Mouse (Mus musculus) intestine, postnatal 0 days (tissue): ENCODE measurements around the gene Tatdn2. TPM values are rescaled to one million over a fixed set of nuclear protein-coding genes. Genes with fewer than 3 reads are reported as not detected.
A peak's percentile ranks its signal among the peaks of the same experiment; 100 is the strongest.

Experiments used
- ATAC-seq: fragments of 200-750 bp; cut with Nextera tagmentation; 2 replicates; pipeline ENCODE4 v1.8.0; 2017; ENCODE audit warnings: mild to moderate bottlenecking, moderate TSS enrichment, moderate library complexity
- H3K27ac ChIP-seq: fragments of 300-500 bp; sonication (generic); 2 replicates; pipeline ENCODE4 v1.5.1; 2014; ENCODE audit warnings: mild to moderate bottlenecking, low read depth, low read length, moderate library complexity
- H3K27me3 ChIP-seq: fragments of 300-500 bp; sonication (generic); replicated peaks from 2 replicates; pipeline ENCODE4 v1.6.1; 2014; ENCODE audit warnings: low read length, mixed read lengths; ENCODE audit not compliant: control insufficient read depth, insufficient read depth
- H3K36me3 ChIP-seq: fragments of 300-500 bp; sonication (generic); 2 replicates; pipeline ENCODE4 v1.6.1; 2014; ENCODE audit warnings: mild to moderate bottlenecking, moderate library complexity; ENCODE audit not compliant: control insufficient read depth, insufficient read depth
- H3K4me1 ChIP-seq: fragments of 300-500 bp; sonication (generic); replicated peaks from 2 replicates; pipeline ENCODE4 v1.6.1; 2014; ENCODE audit warnings: antibody characterized with exemption, low read length, mixed read lengths; ENCODE audit not compliant: control insufficient read depth, insufficient read depth
- H3K4me2 ChIP-seq: fragments of 300-500 bp; sonication (generic); replicated peaks from 2 replicates; pipeline ENCODE4 v1.6.1; 2014; ENCODE audit warnings: low read depth, mild to moderate bottlenecking, moderate library complexity
- H3K4me3 ChIP-seq: fragments of 300-500 bp; sonication (generic); 2 replicates; pipeline ENCODE4 v1.5.1; 2014; ENCODE audit warnings: low read depth, low read length
- H3K9ac ChIP-seq: fragments of 300-500 bp; sonication (generic); 2 replicates; pipeline ENCODE4 v1.6.1; 2014; ENCODE audit warnings: mild to moderate bottlenecking, low read depth, low read length
- H3K9me3 ChIP-seq: fragments of 300-500 bp; sonication (generic); 2 replicates; pipeline ENCODE4 v1.6.1; 2016; ENCODE audit warnings: mixed run types; ENCODE audit not compliant: control insufficient read depth
- CTCF ChIP-seq: sonication (generic); IDR thresholded peaks from 2 replicates; pipeline ENCODE4 v1.5.1; 2016; ENCODE audit warnings: low read depth, mild to moderate bottlenecking, control low read depth, antibody characterized with exemption, moderate library complexity
- WGBS: fragments of 180-500 bp; shearing (Covaris S2); extraction: QIAGEN DNeasy Blood & Tissue Kit; methylation state at CpG from one replicate; pipeline ENCODE4 v1.1.7; 2014; 5-methylcytosine and 5-hydroxymethylcytosine counted together
- polyA plus RNA-seq: library from polyadenylated mRNA; unstranded; fragments of >200 nt; fragmentation: Nextera tagmentation; extraction: Ambion mirVana; gene quantifications from 2 replicates; pipeline ENCODE4 v1.2.1, GENCODE M21; 2015

Gene Tatdn2
- polyA plus RNA-seq, 1 experiment from 2014 or later = 1.1 TPM

DNA sequence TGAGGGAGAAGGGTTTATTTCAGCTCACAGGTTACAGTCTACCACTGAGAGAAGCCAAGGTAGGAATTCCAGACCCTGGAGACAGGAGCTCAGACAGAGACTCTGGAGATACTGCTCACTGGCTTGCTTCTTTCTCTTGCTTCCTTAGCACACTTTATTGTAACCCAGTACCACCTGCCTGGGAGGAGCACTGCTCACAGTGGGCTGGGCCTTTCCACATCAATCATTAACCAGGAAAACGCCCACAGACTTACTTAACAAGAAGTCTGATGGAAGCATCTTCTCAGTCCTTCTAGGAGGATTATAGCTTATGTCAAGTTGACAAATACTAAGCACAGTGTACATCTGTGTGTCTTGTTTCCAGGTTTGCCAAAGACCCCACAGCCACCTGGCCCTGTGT, 17.9 kb downstream of the Tatdn2 start:
- peaks cover 69% of the 10 kb centered on the region for H3K36me3 ChIP-seq
- WGBS = 31% methylated on average over 1 of the region's 1 CpGs
- TF ChIP-seq CTCF = no peak
- H3K27ac ChIP-seq = no peak overlapping the region
- H3K4me3 ChIP-seq = no peak overlapping the region
- no peaks in the 10 kb centered on the region for H3K27me3 ChIP-seq
- 0 out of 2 replicates have a peak, but pooled peaks cover 3% of the 10 kb centered on the region for H3K4me1 ChIP-seq
- peak; percentile 58 for ATAC-seq
- H3K4me2 ChIP-seq = no peak overlapping the region
- H3K9me3 ChIP-seq = no peaks in the 10 kb centered on the region
- H3K9ac ChIP-seq = no peak overlapping the region

DNA sequence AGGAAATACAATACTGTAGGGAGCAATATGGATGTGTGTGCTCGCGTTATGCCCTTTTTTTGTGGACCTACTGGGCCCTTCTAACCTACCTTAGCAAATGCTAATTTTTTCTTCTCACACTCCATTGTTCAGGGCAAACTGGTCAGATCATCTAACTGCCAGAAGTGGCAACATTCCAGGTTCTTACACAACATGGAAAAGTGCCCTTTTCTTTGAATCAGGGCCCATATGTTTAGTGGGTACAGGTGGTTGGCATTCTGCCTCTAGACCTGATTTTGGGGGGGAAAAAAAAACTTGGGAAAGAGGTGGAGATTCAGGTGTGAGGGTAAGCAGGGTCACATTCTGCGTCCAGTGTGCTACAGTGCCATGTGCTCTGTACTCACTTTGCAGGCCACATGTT, 20.7 kb downstream of the Tatdn2 start:
- H3K9me3 ChIP-seq = no peaks in the 10 kb centered on the region
- H3K4me1 ChIP-seq = no peaks in the 10 kb centered on the region
- H3K27me3 ChIP-seq = no peaks in the 10 kb centered on the region
- peaks cover 57% of the 10 kb centered on the region for H3K36me3 ChIP-seq
- 86% methylated on average over 3 of the region's 3 CpGs for WGBS
- no peak overlapping the region for H3K27ac ChIP-seq
- no peak for TF ChIP-seq CTCF
- no peak overlapping the region for H3K4me3 ChIP-seq
- no peak overlapping the region for H3K9ac ChIP-seq
- H3K4me2 ChIP-seq = no peak overlapping the region
- ATAC-seq = no peak

DNA sequence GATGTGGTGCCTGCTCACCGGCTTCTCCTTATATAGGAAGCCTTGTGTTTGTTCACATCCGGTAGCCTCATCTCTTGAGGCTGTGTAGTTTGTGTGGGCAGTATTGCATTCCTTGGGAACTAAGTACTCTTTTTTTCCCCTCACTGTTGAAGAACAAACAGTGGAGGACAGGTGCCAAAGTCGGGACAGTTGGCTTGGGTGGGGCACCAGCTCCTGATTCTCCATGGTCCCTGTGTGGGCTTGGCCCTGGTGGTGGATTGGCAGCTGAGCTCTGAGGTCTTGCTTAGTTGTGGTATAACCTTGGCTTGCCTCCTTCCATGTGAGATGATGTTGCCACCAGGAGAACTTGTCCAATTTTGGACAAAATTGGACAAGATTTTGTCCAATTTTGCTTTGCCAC, 23.0 kb downstream of the Tatdn2 start, which contains the start of gene Ghrl:
Gene Ghrl, minus strand, starts transcription at position 3 of the 400 bp plus-strand sequence.
- Histone ChIP-seq H3K4me3 (no peak within 1 kb of the TSS), H3K9me3 (no peaks in the 10 kb centered on the region), H3K9ac (no peak within 1 kb of the TSS), H3K4me1 (no peaks in the 10 kb centered on the region), H3K27me3 (no peaks in the 10 kb centered on the region), H3K27ac (no peak within 1 kb of the TSS), H3K4me2 (no peak within 1 kb of the TSS), H3K36me3 (peaks cover 49% of the 10 kb centered on the region)
- WGBS = 68% methylated on average over 3 of the region's 3 CpGs
- no peak for ATAC-seq
- TF ChIP-seq CTCF = no peak

DNA sequence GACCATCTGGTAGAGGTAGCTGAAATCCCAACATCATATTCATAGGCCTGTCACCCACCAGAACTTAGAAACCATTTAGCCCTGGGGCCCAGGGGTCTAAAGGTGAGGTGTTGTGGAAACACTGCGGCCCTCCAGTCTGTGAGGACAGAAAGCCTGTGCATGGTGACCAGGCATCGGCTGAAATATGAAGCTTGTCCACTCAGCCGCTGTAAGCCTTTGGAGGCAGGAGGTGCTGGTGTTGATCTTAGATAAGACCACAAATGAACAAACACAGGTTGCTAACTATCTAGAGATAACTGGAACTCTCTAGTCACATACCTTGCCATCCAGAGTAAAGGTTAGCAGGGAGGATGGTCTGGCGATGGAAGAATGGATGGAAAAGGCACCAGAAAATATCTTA, 24.2 kb downstream of the Tatdn2 start:
- Histone ChIP-seq H3K27ac (no peak overlapping the region), H3K4me2 (no peak overlapping the region), H3K36me3 (peaks cover 39% of the 10 kb centered on the region), H3K4me1 (no peaks in the 10 kb centered on the region), H3K9ac (no peak overlapping the region), H3K9me3 (no peaks in the 10 kb centered on the region), H3K4me3 (no peak overlapping the region), H3K27me3 (no peaks in the 10 kb centered on the region)
- no peak for ATAC-seq
- WGBS = 47% methylated on average over 4 of the region's 4 CpGs
- TF ChIP-seq CTCF = no peak

DNA sequence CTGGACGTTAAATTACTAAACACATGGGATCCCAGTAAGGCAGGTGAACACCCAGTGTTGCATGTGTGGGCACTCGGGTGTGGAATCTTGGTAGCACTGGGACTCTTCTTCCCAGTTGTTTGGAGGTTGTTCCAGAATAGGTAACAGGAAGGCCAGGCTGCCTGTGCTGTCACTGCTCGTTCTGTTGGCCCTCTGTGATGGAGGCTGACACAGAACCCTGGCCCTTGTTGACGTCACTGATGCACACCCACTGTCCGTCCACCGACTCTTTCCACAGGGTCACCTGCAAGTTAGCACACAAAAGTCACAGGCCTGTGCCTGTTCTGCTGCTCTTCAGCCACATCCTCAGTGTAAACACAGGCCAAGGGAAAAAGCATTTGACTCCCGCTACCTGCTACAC, 31.3 kb downstream of the Tatdn2 start:
- 89% methylated on average over 7 of the region's 7 CpGs for WGBS
- no peak for TF ChIP-seq CTCF
- no peaks in the 10 kb centered on the region for H3K9me3 ChIP-seq
- peaks cover 77% of the 10 kb centered on the region for H3K36me3 ChIP-seq
- no peaks in the 10 kb centered on the region for H3K4me1 ChIP-seq
- H3K4me3 ChIP-seq = no peak overlapping the region
- no peaks in the 10 kb centered on the region for H3K27me3 ChIP-seq
- no peak overlapping the region for H3K4me2 ChIP-seq
- H3K9ac ChIP-seq = no peak overlapping the region
- ATAC-seq = no peak
- H3K27ac ChIP-seq = no peak overlapping the region

- no peaks in the 10 kb centered on the region for H3K27me3 ChIP-seq
- H3K4me3 ChIP-seq = no peak overlapping the region
- TF ChIP-seq CTCF = no peak
- H3K9ac ChIP-seq = no peak overlapping the region
- ATAC-seq = no peak
- no peak overlapping the region for H3K4me2 ChIP-seq
- H3K9me3 ChIP-seq = no peaks in the 10 kb centered on the region
- H3K4me1 ChIP-seq = 0 out of 2 replicates have a peak, but pooled peaks cover 2% of the 10 kb centered on the region
- H3K36me3 ChIP-seq = peaks cover 97% of the 10 kb centered on the region
- no peak overlapping the region for H3K27ac ChIP-seq
- 83% methylated on average over 3 of the region's 3 CpGs for WGBS
Measured at GRCm38 (mm10) chr6:113731296-113731695, 34.4 kb downstream of the Tatdn2 start.
